ENCODE assay signal across 8 mouse cellular contexts in the genomic region with DNA sequence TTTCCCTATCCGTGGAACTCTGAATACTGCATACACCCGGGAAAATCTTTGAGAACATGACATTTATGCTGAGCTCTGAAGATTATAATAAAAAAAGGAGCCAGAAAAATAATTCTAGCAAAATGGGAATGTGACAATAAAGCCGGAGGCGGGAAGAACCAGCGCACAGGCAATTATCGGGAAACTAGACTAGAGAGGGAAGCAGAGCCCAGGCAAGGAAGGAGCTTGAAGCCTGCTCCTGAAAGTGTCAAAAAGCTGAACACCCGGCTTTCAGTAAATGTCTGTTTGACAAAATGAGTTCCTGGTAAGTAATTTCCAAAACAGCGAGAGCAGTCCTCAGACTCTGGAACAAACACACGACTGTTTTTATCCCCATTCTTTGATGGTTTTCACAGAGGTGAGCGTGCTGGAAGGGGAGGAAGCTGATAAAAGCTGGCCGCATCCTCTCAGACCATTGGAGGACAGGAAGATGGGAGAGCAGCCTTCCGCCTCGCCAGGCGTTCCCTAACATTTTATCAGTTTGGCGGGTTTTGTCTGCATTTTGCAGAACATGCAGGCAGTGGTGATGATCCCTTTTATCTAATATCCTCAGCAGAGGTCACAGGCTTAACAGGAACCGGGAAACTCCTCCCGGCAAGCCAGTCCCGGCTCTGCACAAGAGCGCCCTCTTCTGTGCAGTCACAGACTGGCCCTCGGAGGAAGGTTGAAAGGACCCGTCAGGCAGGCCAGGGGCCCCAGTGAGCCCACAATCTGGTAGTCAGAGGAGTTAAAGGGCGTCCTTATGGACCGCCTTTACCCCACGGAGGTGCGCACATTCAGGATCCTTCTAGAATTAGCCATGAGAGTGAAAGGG.
A peak's percentile ranks its signal among the peaks of the same experiment; 100 is the strongest.
DNase-seq lines count a peak whose midpoint lies in the region; ATAC-seq and TF ChIP-seq lines count a peak whose summit lies in the region.

No protein-coding gene starts in this region.

- H3K4me3 ChIP-seq in hindbrain, postnatal 0 days (ENCODE audit: low read length): peak overlapping the region; percentile 8; the same call in 1 of the 2 replicates

- no peaks in the 10 kb centered on the region; the same call in 1 of the 2 replicates for H3K4me1 ChIP-seq in hindbrain, postnatal 0 days (ENCODE audit: insufficient read depth, low read length)

- TF ChIP-seq CTCF in hindbrain, postnatal 0 days (IDR thresholded peaks at IDR 0.05; ENCODE audit: low read depth): peak; percentile 90

- H3K9ac ChIP-seq in hindbrain, postnatal 0 days (replicated peaks; ENCODE audit: low read length): 0 out of 2 replicates have a peak overlapping the region, but pooled peaks have one; percentile 3

- H3K27me3 ChIP-seq in hindbrain, postnatal 0 days (ENCODE audit: insufficient read depth, low read length): no peaks in the 10 kb centered on the region

- no peaks in the 10 kb centered on the region for H3K9me3 ChIP-seq in hindbrain, postnatal 0 days (ENCODE audit: low read length)

- DNase-seq in T-cell, adult 2 months (ENCODE audit: low spot score): peak; percentile 47
- DNase-seq in cerebellum, postnatal 36 days: peak; percentile 73 to 77
- peak; percentile 51 to 54 for DNase-seq in gastrocnemius, adult 8-10 months (ENCODE audit: low spot score in 2 of 2)
- DNase-seq in hindbrain, postnatal 0 days (ENCODE audit: low spot score): peak; percentile 81
- peak; percentile 27 for DNase-seq in left cerebral cortex, adult 11 months (ENCODE audit: low spot score)
- peak; percentile 79 to 82 for DNase-seq in lung, postnatal 4 days
- DNase-seq in right cerebral cortex, adult 2 months (ENCODE audit: low spot score in 2 of 2): peak; percentile 64 to 76
- peak; percentile 53 for DNase-seq in urinary bladder, adult 2 months (ENCODE audit: low spot score)

- peak; percentile 79; the same call in 1 of the 2 replicates for ATAC-seq in hindbrain, postnatal 0 days

- peak overlapping the region; percentile 54 for H3K4me2 ChIP-seq in hindbrain, postnatal 0 days (ENCODE audit: low read depth, low read length)

- no peaks in the 10 kb centered on the region for H3K36me3 ChIP-seq in hindbrain, postnatal 0 days (ENCODE audit: insufficient read depth, low read length)

- 19% methylated on average over 25 of the region's 25 CpGs for WGBS in hindbrain, postnatal 0 days

- no peak overlapping the region for H3K27ac ChIP-seq in hindbrain, postnatal 0 days

Comparison
In these comparisons a context has a peak if more than half of its experiments do, and no peak if none do; other contexts are left out.
1. DNase-seq: peak in every context shown above with its lines; median percentile 81 in hindbrain, postnatal 0 days; 80 in lung, postnatal 4 days; 75 in cerebellum, postnatal 36 days; 70 in right cerebral cortex, adult 2 months; 53 in urinary bladder, adult 2 months; 52 in gastrocnemius, adult 8-10 months; 47 in T-cell, adult 2 months; 27 in left cerebral cortex, adult 11 months.